Mouse (Mus musculus) layer of hippocampus, postnatal 36 days (tissue): ENCODE data around the gene Oard1. TPM values are rescaled to one million over a fixed set of nuclear protein-coding genes. Genes with fewer than 3 reads are reported as not detected.

Source experiments
- DNase-seq, 2 experiments: peaks; one replicate each; pipeline ENCODE4 v3.0.0; 2022
- total RNA-seq, 2 experiments: library from RNA; stranded (reverse); gene quantifications; 2 replicates each; pipeline ENCODE4 v1.2.3; 2021

The Oard1 gene
- total RNA-seq, 2 experiments from 2014 or later, result 12.3 to 13.6 TPM

GRCm38 (mm10) chr17:48436487-48436886 lies 26.7 kb downstream of the Oard1 start:
- DNase-seq, result no peak

DNA sequence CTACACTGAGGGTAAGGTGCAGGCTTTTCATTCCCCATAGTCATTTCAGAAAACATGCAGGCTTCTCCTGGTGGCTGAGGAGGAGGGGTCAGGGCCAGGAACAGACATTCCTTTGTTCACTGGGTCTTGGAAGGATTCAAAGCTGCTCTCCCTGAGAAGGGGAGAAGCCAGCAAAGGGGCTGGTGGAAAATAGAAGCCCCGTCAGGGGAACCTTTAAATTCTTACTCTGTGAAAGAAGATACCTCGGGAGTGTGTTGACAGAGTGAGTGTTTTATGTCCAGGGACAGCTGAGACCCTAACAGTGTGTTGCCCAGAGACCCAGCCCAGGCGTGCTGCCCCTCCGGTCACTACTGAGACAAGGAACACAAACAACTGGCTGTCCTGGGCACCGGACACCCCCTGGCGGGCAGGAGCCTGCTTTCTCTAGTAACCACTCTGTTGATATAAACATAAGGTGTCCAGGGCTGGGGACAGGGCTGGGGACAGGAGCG lies 27.7 kb downstream of the Oard1 start:
- DNase-seq, result no peak

- no peak for DNase-seq
These were observed 33.1 kb downstream of the Oard1 start for GRCm38 (mm10) chr17:48442745-48443457.

DNA sequence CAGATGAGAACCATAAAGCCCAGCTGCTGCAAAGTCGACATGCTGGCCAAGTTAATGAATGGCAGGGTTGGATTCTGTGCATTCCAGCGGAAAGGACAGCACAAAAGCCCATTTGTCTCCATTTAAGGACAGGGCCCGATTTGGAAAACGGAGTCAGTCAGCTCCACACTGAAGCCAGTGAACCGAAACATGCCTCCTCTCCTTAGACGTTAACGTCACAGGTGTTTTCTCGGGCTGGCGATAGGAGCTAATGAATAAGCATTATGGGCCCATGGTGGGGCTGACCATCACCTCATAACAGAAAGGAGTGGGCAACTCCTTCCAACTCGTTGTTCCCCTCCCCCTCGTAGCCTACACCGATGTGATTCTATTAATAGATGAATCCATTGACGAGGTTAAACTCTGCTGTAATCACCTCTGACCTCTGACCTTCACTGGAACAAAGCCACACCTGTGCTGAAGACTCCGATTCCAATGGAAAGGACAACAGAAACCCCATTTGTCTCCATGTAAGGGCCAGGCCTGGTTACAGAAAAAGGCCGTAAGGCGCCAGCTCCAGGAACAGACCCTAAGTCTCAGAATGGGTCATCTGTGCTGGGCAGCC lies 33.8 kb downstream of the Oard1 start:
- DNase-seq, result no peak

DNA sequence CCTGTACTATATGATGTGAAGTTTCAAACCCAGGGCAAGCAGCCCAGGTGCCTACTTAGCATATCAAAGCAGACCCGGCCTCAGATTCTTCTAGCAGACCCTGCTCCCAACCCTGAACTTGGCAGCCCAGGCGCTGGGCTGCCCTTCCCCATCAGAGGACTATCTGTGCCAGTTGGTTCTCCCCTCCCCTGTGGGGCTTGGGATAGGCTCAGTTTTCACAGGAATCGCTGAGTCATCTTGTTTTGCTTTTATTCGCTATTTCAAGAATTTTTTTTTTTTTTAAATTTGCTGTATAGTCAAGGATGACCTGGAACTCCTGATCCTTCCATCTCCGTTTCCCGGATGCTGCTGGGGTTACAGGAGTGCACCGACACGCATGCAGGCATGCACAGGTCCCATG lies 37.9 kb downstream of the Oard1 start:
- no peak for DNase-seq

DNA sequence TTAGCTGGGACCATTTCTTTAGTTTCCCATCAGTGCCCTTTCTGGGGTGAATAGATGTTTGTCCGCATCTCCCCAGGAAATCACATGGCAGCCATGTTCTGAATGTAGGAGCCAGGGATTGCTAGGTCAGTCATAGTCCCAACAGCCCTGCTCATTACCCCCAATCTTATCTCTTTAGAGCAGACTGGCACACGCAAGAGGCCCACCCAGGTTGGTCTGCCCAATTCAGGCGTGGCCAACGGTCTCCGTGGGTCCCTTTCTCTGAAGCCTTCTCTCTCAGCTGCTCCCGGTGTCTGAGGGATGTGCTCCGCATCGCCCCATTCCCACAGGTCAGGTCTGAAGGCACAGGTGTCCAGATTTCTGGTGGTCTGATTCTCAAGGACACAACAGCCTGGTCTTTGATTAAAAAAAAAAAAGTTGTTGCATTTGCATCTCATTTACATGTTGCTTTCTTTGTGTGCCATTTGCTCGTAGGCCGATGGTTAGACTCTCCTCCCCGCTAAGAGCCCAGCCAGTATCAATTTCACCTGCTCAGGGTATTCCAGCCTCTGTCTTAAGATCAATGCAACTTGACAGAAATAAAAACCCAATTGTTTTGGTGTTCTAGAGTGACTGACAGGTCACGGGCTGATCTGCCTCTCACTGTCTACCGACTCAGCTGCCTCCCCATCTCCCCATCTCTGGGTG lies 41.0 kb downstream of the Oard1 start:
- DNase-seq, result no peak

GRCm38 (mm10) chr17:48451353-48451675 lies 41.5 kb downstream of the Oard1 start, which contains the start of gene Tspo2:
TSS of gene Tspo2 (minus strand) at chr17:48451522.
- DNase-seq, result no peak

- no peak for DNase-seq
These were observed 42.1 kb downstream of the Oard1 start for GRCm38 (mm10) chr17:48451753-48452444.

- DNase-seq, result no peak
These were observed 43.7 kb downstream of the Oard1 start for GRCm38 (mm10) chr17:48453489-48453888.

DNA sequence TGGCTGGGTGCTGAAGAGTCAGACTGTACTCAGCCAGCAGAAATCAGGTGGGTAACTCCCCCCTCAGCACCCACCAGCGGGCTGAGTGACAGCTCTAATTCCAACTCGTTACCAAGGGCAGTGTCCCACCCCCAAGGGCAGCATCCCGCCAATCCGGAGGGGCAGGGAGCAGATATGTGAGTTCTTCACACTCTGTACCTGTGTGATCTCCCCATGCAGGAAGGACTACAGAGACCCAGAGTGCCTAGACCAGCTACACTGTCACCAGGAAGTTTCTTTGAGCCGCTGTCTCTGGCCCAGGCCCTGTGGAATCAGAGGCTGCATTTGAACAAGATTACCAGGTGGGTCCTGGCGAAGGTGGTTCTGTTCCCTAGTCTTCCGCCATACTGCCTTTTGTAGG lies 44.4 kb downstream of the Oard1 start:
- no peak for DNase-seq

DNA sequence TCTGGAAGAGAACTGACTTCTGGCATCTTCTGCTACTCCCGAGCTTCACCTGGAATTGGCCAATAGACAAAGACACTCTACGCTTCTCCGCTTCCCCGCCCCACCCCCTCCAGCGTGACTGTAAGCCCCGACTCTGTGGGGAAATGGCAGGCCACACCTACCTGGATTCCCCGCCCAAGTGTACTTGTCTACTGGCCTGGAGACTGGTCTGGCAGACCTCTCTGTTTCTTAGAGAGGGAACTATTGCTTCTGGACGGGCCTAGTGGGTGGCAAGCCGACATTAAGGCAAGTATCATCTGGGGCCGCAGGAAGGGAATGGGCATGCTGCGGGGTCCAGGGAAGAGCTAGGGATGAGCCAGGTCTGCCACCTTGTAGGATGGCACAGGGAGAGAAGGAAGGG lies 44.9 kb downstream of the Oard1 start, which contains the start of gene Unc5cl:
Unc5cl (plus strand) TSS at position 214 of the 400 bp plus-strand sequence.
- DNase-seq, result no peak

GRCm38 (mm10) chr17:48455955-48456354 lies 46.1 kb downstream of the Oard1 start:
- DNase-seq, result no peak

DNA sequence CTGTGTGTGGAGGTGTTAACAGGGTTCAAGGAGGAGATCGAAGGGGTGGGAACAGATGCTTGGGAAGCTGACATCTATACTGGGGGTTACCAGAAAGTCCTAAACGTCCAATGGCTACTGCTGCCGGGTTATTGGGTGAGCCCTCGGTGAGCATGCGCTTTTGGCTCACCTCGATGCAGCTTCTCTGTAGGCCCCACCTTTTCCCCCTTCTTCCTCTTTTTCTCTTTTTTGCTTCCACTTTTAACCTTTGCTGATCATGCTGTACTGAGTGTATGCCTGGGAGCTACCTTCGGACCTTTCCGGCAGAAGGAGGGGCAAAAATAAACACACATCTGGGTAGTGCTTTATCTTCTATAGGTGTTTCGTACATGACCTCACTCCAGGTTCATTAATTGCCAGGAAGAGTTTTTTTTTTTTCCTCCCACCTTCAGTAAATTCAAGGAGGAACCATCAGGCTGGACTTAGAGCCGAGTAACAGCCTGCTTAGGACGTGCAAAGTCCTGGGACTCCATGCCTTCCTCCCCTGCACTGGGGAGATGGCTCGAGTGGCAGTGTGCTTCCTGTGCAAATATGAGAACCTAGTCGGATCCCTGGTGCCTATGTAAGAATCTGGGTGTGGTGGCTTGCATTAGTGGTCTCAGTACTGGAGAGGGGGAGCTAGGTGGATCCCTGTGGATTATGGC lies 48.3 kb downstream of the Oard1 start:
- DNase-seq, result no peak

- no peak for DNase-seq
These were observed 52.3 kb downstream of the Oard1 start for GRCm38 (mm10) chr17:48462096-48462495.

GRCm38 (mm10) chr17:48463391-48463790 lies 53.6 kb downstream of the Oard1 start:
- DNase-seq, result no peak

Other genes starting within 250 kb of the Oard1 start
- gene A530064D06Rik, start 242.7 kb upstream of the Oard1 start, total RNA-seq, result not detected
- gene Trem1, start 177.2 kb upstream of the Oard1 start, total RNA-seq, result not detected
- gene Trem3, start 162.2 kb upstream of the Oard1 start, total RNA-seq, result not detected
- gene Treml4, start 145.7 kb upstream of the Oard1 start, total RNA-seq, result not detected
- under 1 TPM; 0.28 to 0.30 TPM for gene Treml2, start 110.5 kb upstream of the Oard1 start, total RNA-seq
- under 1 TPM in 1 of 2 experiments, not detected in 1; 0.22 TPM for gene B430306N03Rik, start 93.9 kb upstream of the Oard1 start, total RNA-seq
- gene Trem2, start 63.6 kb upstream of the Oard1 start, total RNA-seq, result 1 to 10 TPM; 8.8 to 9.6 TPM
- gene Treml1, start 50.1 kb upstream of the Oard1 start, total RNA-seq, result not detected
- 10 to 100 TPM; 27.2 to 34.4 TPM for gene Nfya, start 108 bp upstream of the Oard1 start, total RNA-seq
- not detected for gene Apobec2, start 22.9 kb downstream of the Oard1 start, total RNA-seq
- gene Tspo2, start 41.5 kb downstream of the Oard1 start, total RNA-seq, result not detected
- under 1 TPM; 0.27 to 0.30 TPM for gene Unc5cl, start 44.9 kb downstream of the Oard1 start, total RNA-seq